Mouse (Mus musculus): ENCODE data around the gene Abcc12.

Abcc12 gene

GRCm38 (mm10) chr8:86580458-86580857 is at the start of gene Abcc12:
TSS of gene Abcc12 (minus strand) at chr8:86580686.
- no peak for DNase-seq (ENCODE audit: low read depth, low spot score)

GRCm38 (mm10) chr8:86630212-86630611 is 49.7 kb upstream of the Abcc12 start:
- no peak for DNase-seq (ENCODE audit: low read depth, low spot score)

- no peak for DNase-seq (ENCODE audit: low read depth, low spot score)
Measured at GRCm38 (mm10) chr8:86624915-86625314, 44.4 kb upstream of the Abcc12 start.

GRCm38 (mm10) chr8:86623911-86624731 is 43.6 kb upstream of the Abcc12 start, which contains the start of gene Lonp2:
TSS of gene Lonp2 (plus strand) at chr8:86624043.
- DNase-seq (ENCODE audit: low read depth, low spot score) = peak; percentile 90

- no peak for DNase-seq (ENCODE audit: low read depth, low spot score)
Measured at GRCm38 (mm10) chr8:86623551-86623910, 43.0 kb upstream of the Abcc12 start.

- no peak for DNase-seq (ENCODE audit: low read depth, low spot score)
Measured at GRCm38 (mm10) chr8:86617759-86618387, 37.4 kb upstream of the Abcc12 start.

GRCm38 (mm10) chr8:86615095-86615769 is 34.7 kb upstream of the Abcc12 start:
- DNase-seq (ENCODE audit: low read depth, low spot score) = no peak

- DNase-seq (ENCODE audit: low read depth, low spot score) = no peak
Measured at GRCm38 (mm10) chr8:86613798-86614197, 33.3 kb upstream of the Abcc12 start.

- no peak for DNase-seq (ENCODE audit: low read depth, low spot score)
Measured at GRCm38 (mm10) chr8:86604676-86605075, 24.2 kb upstream of the Abcc12 start.

GRCm38 (mm10) chr8:86603174-86603573 is 22.7 kb upstream of the Abcc12 start:
- DNase-seq (ENCODE audit: low read depth, low spot score) = no peak

GRCm38 (mm10) chr8:86600311-86600710 is 19.8 kb upstream of the Abcc12 start:
- no peak for DNase-seq (ENCODE audit: low read depth, low spot score)

GRCm38 (mm10) chr8:86599299-86599698 is 18.8 kb upstream of the Abcc12 start:
- DNase-seq (ENCODE audit: low read depth, low spot score) = no peak

GRCm38 (mm10) chr8:86597681-86598080 is 17.2 kb upstream of the Abcc12 start:
- no peak for DNase-seq (ENCODE audit: low read depth, low spot score)

- DNase-seq (ENCODE audit: low read depth, low spot score) = no peak
Measured at GRCm38 (mm10) chr8:86595671-86596070, 15.2 kb upstream of the Abcc12 start.

GRCm38 (mm10) chr8:86594159-86594796 is 13.8 kb upstream of the Abcc12 start:
- DNase-seq (ENCODE audit: low read depth, low spot score) = no peak

- DNase-seq (ENCODE audit: low read depth, low spot score) = no peak
Measured at GRCm38 (mm10) chr8:86593099-86593498, 12.6 kb upstream of the Abcc12 start.

GRCm38 (mm10) chr8:86588338-86588737 is 7.9 kb upstream of the Abcc12 start:
- DNase-seq (ENCODE audit: low read depth, low spot score) = no peak

GRCm38 (mm10) chr8:86586642-86587041 is 6.2 kb upstream of the Abcc12 start:
- no peak for DNase-seq (ENCODE audit: low read depth, low spot score)

GRCm38 (mm10) chr8:86586058-86586457 is 5.6 kb upstream of the Abcc12 start:
- no peak for DNase-seq (ENCODE audit: low read depth, low spot score)

GRCm38 (mm10) chr8:86585532-86585931 is 5.0 kb upstream of the Abcc12 start:
- DNase-seq (ENCODE audit: low read depth, low spot score) = peak; percentile 61

- DNase-seq (ENCODE audit: low read depth, low spot score) = peak; percentile 64
Measured at GRCm38 (mm10) chr8:86585118-86585517, 4.6 kb upstream of the Abcc12 start.

- DNase-seq (ENCODE audit: low read depth, low spot score) = no peak
Measured at GRCm38 (mm10) chr8:86581921-86582331, 1.4 kb upstream of the Abcc12 start.
